Mouse (Mus musculus) lung, embryonic 14.5 days (tissue): ENCODE data around the gene Slc4a5. TPM values are rescaled to one million over a fixed set of nuclear protein-coding genes. Genes with fewer than 3 reads are reported as not detected.

Experiments
- ATAC-seq: fragments of 200-750 bp; cut with Nextera tagmentation; 2 replicates; pipeline ENCODE4 v1.8.0; 2017; ENCODE audit warnings: mild to moderate bottlenecking, moderate TSS enrichment, moderate library complexity; ENCODE audit not compliant: insufficient read depth
- DNase-seq: peaks from one replicate; pipeline ENCODE4 v3.0.0-alpha.2; 2015
- H3K27ac ChIP-seq: fragments of 300-500 bp; sonication (generic); 2 replicates; pipeline ENCODE4 v1.5.1; 2014; ENCODE audit warnings: low read depth, mild to moderate bottlenecking, moderate library complexity
- H3K27me3 ChIP-seq: fragments of 300-500 bp; sonication (generic); 2 replicates; pipeline ENCODE4 v1.6.1; 2014; ENCODE audit warnings: low read length, control low read depth; ENCODE audit not compliant: insufficient read depth
- H3K36me3 ChIP-seq: fragments of 300-500 bp; sonication (generic); 2 replicates; pipeline ENCODE4 v1.6.1; 2014; ENCODE audit warnings: control low read depth; ENCODE audit not compliant: insufficient read depth
- H3K4me1 ChIP-seq: fragments of 300-500 bp; sonication (generic); 2 replicates; pipeline ENCODE4 v1.6.1; 2014; ENCODE audit warnings: antibody characterized with exemption, control low read depth; ENCODE audit not compliant: insufficient read depth
- H3K4me2 ChIP-seq: fragments of 300-500 bp; sonication (generic); 2 replicates; pipeline ENCODE4 v1.6.1; 2014; ENCODE audit warnings: mild to moderate bottlenecking
- H3K4me3 ChIP-seq: fragments of 300-500 bp; sonication (generic); 2 replicates; pipeline ENCODE4 v1.5.1; 2014; ENCODE audit warnings: low read depth, low read length
- H3K9ac ChIP-seq: fragments of 300-500 bp; sonication (generic); 2 replicates; pipeline ENCODE4 v1.6.1; 2014
- H3K9me3 ChIP-seq: fragments of 300-500 bp; sonication (generic); 2 replicates; pipeline ENCODE4 v1.6.1; 2016; ENCODE audit warnings: low read depth, low read length, control low read depth
- CTCF ChIP-seq: IDR thresholded peaks from 2 replicates; pipeline ENCODE4 v1.5.1; 2016; ENCODE audit warnings: antibody characterized with exemption, low read depth
- WGBS: fragments of 180-500 bp; shearing (Covaris S2); extraction: QIAGEN DNeasy Blood & Tissue Kit; methylation state at CpG from one replicate; pipeline ENCODE4 v1.1.7; 2014; 5-methylcytosine and 5-hydroxymethylcytosine counted together
- polyA plus RNA-seq: library from polyadenylated mRNA; unstranded; fragments of >200 nt; fragmentation: Nextera tagmentation; extraction: Ambion mirVana; gene quantifications from 2 replicates; pipeline ENCODE4 v1.2.1, GENCODE M21; 2014

The Slc4a5 gene
- polyA plus RNA-seq, 1 experiment from 2014 or later = 0.61 TPM

- DNase-seq (no peak), ATAC-seq (no peak)
- H3K4me1 ChIP-seq = no peaks in the 10 kb centered on the region
- no peaks in the 10 kb centered on the region for H3K9me3 ChIP-seq
- no peaks in the 10 kb centered on the region for H3K27me3 ChIP-seq
- no peak for TF ChIP-seq CTCF
- no peak overlapping the region for H3K4me3 ChIP-seq
- H3K27ac ChIP-seq = no peak overlapping the region
- H3K4me2 ChIP-seq = no peak overlapping the region
- H3K9ac ChIP-seq = no peak overlapping the region
- H3K36me3 ChIP-seq = no peaks in the 10 kb centered on the region
- WGBS = 85% methylated on average over 11 of the region's 11 CpGs
Measured at GRCm38 (mm10) chr6:83273733-83274132, 54.1 kb downstream of the Slc4a5 start.

DNA sequence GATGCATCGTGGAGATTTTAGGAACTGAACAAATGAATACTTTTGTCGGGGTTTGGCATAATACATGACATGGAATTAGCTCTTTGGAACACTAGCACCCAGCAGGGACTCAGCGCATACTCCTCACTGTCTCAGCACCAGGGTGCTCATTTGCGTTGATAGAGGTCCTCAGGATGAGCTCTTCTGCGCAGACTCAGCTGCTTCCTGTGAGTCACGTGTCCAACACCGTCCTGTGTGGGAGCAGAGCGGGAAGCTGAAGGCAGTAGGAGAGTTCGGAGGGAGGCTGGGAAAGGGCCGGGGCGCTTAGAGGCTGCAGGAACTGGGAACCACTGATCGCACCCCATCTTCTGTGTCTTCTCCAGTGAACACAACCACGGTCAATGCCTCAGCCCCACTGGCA, 57.5 kb downstream of the Slc4a5 start:
- H3K4me2 ChIP-seq = no peak overlapping the region
- 64% methylated on average over 13 of the region's 13 CpGs for WGBS
- peaks cover 2% of the 10 kb centered on the region; the same call in 1 of the 2 replicates for H3K9me3 ChIP-seq
- H3K4me1 ChIP-seq = no peaks in the 10 kb centered on the region
- no peaks in the 10 kb centered on the region for H3K36me3 ChIP-seq
- ATAC-seq (no peak), DNase-seq (no peak)
- H3K27ac ChIP-seq = no peak overlapping the region
- H3K9ac ChIP-seq = no peak overlapping the region
- no peak for TF ChIP-seq CTCF
- no peaks in the 10 kb centered on the region for H3K27me3 ChIP-seq
- H3K4me3 ChIP-seq = no peak overlapping the region

DNA sequence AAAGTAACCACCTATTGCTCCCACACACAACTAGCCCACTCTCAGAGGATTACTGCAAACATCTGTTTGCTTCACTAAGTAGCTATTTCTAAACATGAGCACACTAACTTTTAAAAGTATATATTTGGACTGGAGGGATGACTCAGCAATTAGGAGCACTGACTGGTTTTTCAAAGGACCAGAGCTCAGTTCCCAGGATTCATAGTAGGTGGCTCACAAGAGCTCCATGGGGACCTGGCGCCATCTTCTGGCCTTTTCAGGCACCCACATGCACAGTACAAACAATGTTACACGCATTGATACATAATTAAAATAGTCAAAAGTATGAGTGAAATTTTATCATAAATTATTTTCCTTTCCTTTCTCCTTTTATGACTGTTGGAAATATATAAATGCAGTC, 59.3 kb downstream of the Slc4a5 start:
- peak; percentile 63 for TF ChIP-seq CTCF
- 16% methylated on average over 2 of the region's 2 CpGs for WGBS

GRCm38 (mm10) chr6:83280256-83280955, 60.8 kb downstream of the Slc4a5 start:
- H3K4me3 ChIP-seq = no peak overlapping the region
- no peaks in the 10 kb centered on the region for H3K27me3 ChIP-seq
- no peak overlapping the region for H3K27ac ChIP-seq
- peaks cover 2% of the 10 kb centered on the region; the same call in 1 of the 2 replicates for H3K9me3 ChIP-seq
- no peak overlapping the region for H3K9ac ChIP-seq
- no peak overlapping the region for H3K4me2 ChIP-seq
- ATAC-seq = no peak
- 79% methylated on average over 8 of the region's 8 CpGs for WGBS
- H3K4me1 ChIP-seq = no peaks in the 10 kb centered on the region
- TF ChIP-seq CTCF = peak; percentile 70
- no peaks in the 10 kb centered on the region for H3K36me3 ChIP-seq
- DNase-seq = peak; percentile 18

More for the DNA sequence above, 59.3 kb downstream of the Slc4a5 start:
- ATAC-seq = no peak
- H3K9ac ChIP-seq = no peak overlapping the region
- no peaks in the 10 kb centered on the region for H3K27me3 ChIP-seq
- no peak overlapping the region for H3K4me3 ChIP-seq
- no peaks in the 10 kb centered on the region for H3K36me3 ChIP-seq
- H3K9me3 ChIP-seq = peaks cover 2% of the 10 kb centered on the region; the same call in 1 of the 2 replicates
- H3K4me2 ChIP-seq = no peak overlapping the region
- peak; percentile 63 for DNase-seq
- H3K4me1 ChIP-seq = no peaks in the 10 kb centered on the region
- H3K27ac ChIP-seq = no peak overlapping the region

- TF ChIP-seq CTCF = no peak
- no peak overlapping the region for H3K4me3 ChIP-seq
- H3K9me3 ChIP-seq = no peaks in the 10 kb centered on the region
- no peaks in the 10 kb centered on the region for H3K27me3 ChIP-seq
- H3K36me3 ChIP-seq = peaks cover 10% of the 10 kb centered on the region
- WGBS = 71% methylated on average over 7 of the region's 7 CpGs
- DNase-seq = no peak
- no peak overlapping the region for H3K4me2 ChIP-seq
- ATAC-seq = no peak
- H3K4me1 ChIP-seq = no peaks in the 10 kb centered on the region
- no peak overlapping the region for H3K27ac ChIP-seq
- H3K9ac ChIP-seq = no peak overlapping the region
Measured at GRCm38 (mm10) chr6:83300447-83301229, 81.0 kb downstream of the Slc4a5 start.

- ATAC-seq = no peak
- Histone ChIP-seq H3K9me3 (no peaks in the 10 kb centered on the region), H3K4me1 (no peaks in the 10 kb centered on the region), H3K27ac (peak overlapping the region; percentile 6; the same call in 1 of the 2 replicates), H3K9ac (no peak overlapping the region), H3K4me2 (no peak overlapping the region), H3K4me3 (no peak overlapping the region), H3K27me3 (no peaks in the 10 kb centered on the region), H3K36me3 (peaks cover 16% of the 10 kb centered on the region)
- DNase-seq = no peak
- 72% methylated on average over 2 of the region's 2 CpGs for WGBS
- no peak for TF ChIP-seq CTCF
Measured at GRCm38 (mm10) chr6:83301294-83301693, 81.7 kb downstream of the Slc4a5 start.

DNA sequence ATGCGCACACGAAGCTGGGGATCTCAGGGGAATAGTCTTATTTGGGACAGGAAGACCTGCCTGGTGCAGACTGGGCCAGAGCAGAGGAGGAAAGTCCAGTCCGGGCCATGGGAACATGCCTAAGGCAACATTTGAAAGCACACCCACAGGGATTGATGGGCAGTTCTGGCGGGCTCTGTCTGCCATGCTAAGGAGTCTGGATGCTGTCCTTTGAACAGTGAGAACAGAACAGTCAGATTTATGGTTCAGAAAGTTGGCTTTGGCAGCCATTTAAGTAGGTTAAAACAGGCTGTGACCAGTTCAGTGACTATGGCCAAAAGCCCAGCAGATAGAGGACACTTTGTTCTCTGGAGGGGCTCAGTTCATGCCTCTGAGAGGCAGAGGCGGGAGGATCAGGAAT, 82.6 kb downstream of the Slc4a5 start:
- Histone ChIP-seq H3K27ac (0 out of 2 replicates have a peak overlapping the region, but pooled peaks have one; percentile 33), H3K36me3 (peaks cover 26% of the 10 kb centered on the region), H3K4me1 (no peaks in the 10 kb centered on the region), H3K27me3 (no peaks in the 10 kb centered on the region), H3K4me3 (no peak overlapping the region), H3K9ac (no peak overlapping the region), H3K4me2 (no peak overlapping the region), H3K9me3 (no peaks in the 10 kb centered on the region)
- TF ChIP-seq CTCF = no peak
- 78% methylated on average over 5 of the region's 5 CpGs for WGBS
- no peak for DNase-seq
- ATAC-seq = no peak
